Mouse (Mus musculus): ENCODE measurements around the gene Ropn1. TPM values are rescaled to one million over a fixed set of nuclear protein-coding genes. Genes with fewer than 3 reads are reported as not detected.

Gene Ropn1
- polyA plus RNA-seq (2015; fragmentation: Nextera tagmentation; extraction: Ambion mirVana), result not detected in 2 replicates

GRCm38 (mm10) chr16:34649621-34650020, at the start of gene Ropn1:
Gene Ropn1, plus strand, starts transcription at chr16:34649921.
- Histone ChIP-seq H3K9ac (ENCODE audit: low read depth, low read length) (no peak within 1 kb of the TSS), H3K4me1 (replicated peaks; ENCODE audit: insufficient read depth, low read length) (no peaks in the 10 kb centered on the region), H3K27me3 (ENCODE audit: insufficient read depth, low read length) (no peaks in the 10 kb centered on the region), H3K4me2 (ENCODE audit: low read length) (no peak within 1 kb of the TSS), H3K27ac (no peak within 1 kb of the TSS), H3K9me3 (replicated peaks; ENCODE audit: low read length) (no peaks in the 10 kb centered on the region), H3K4me3 (replicated peaks; ENCODE audit: low read depth, low read length) (no peak within 1 kb of the TSS), H3K36me3 (ENCODE audit: insufficient read depth, low read length) (no peaks in the 10 kb centered on the region)
- 68% methylated on average over 7 of the region's 7 CpGs for WGBS
- no peak for TF ChIP-seq CTCF (IDR thresholded peaks at IDR 0.05; ENCODE audit: low read depth)
- no peak for DNase-seq (ENCODE audit: low spot score)
- ATAC-seq (replicated peaks; ENCODE audit: low FRiP score, low read depth), result no peak

- H3K4me2 ChIP-seq (ENCODE audit: low read length), result no peak overlapping the region
- ATAC-seq (replicated peaks; ENCODE audit: low FRiP score, low read depth) (no peak), DNase-seq (ENCODE audit: low spot score) (no peak)
- 43% methylated on average over 4 of the region's 4 CpGs for WGBS
- H3K27me3 ChIP-seq (ENCODE audit: insufficient read depth, low read length), result no peaks in the 10 kb centered on the region
- TF ChIP-seq CTCF (IDR thresholded peaks at IDR 0.05; ENCODE audit: low read depth), result no peak
- no peak overlapping the region for H3K4me3 ChIP-seq (replicated peaks; ENCODE audit: low read depth, low read length)
- no peaks in the 10 kb centered on the region for H3K9me3 ChIP-seq (replicated peaks; ENCODE audit: low read length)
- no peak overlapping the region for H3K27ac ChIP-seq
- H3K4me1 ChIP-seq (replicated peaks; ENCODE audit: insufficient read depth, low read length), result no peaks in the 10 kb centered on the region
- H3K9ac ChIP-seq (ENCODE audit: low read depth, low read length), result no peak overlapping the region
- H3K36me3 ChIP-seq (ENCODE audit: insufficient read depth, low read length), result no peaks in the 10 kb centered on the region
Measured at GRCm38 (mm10) chr16:34601954-34602353, 47.8 kb upstream of the Ropn1 start.

DNA sequence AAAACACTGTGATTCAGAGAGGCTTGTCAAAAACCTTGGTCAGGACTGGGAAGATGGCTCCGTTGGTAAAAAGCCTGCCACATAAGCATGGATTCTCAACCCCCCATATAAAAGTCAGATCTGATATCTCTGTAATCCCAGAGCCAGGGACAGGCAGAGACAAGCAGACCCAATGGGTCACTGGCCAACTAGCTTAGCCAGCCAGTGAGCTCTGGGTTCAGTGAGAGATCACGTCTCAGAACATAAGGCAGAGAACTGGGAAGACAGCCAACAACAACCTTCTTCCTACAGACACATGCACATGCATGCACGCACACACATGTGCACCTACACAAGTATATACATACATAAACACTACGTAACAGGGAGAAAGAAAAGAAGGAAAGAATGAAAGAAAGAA, 46.6 kb upstream of the Ropn1 start:
- DNase-seq (ENCODE audit: low spot score) (peak; percentile 10), ATAC-seq (replicated peaks; ENCODE audit: low FRiP score, low read depth) (no peak)
- Histone ChIP-seq H3K27me3 (ENCODE audit: insufficient read depth, low read length) (no peaks in the 10 kb centered on the region), H3K4me1 (replicated peaks; ENCODE audit: insufficient read depth, low read length) (no peaks in the 10 kb centered on the region), H3K9me3 (replicated peaks; ENCODE audit: low read length) (no peaks in the 10 kb centered on the region), H3K36me3 (ENCODE audit: insufficient read depth, low read length) (no peaks in the 10 kb centered on the region), H3K4me3 (replicated peaks; ENCODE audit: low read depth, low read length) (no peak overlapping the region), H3K4me2 (ENCODE audit: low read length) (no peak overlapping the region), H3K9ac (ENCODE audit: low read depth, low read length) (no peak overlapping the region), H3K27ac (no peak overlapping the region)
- 62% methylated on average over 4 of the region's 4 CpGs for WGBS
- no peak for TF ChIP-seq CTCF (IDR thresholded peaks at IDR 0.05; ENCODE audit: low read depth)

GRCm38 (mm10) chr16:34603854-34604253, 45.9 kb upstream of the Ropn1 start:
- no peak for TF ChIP-seq CTCF (IDR thresholded peaks at IDR 0.05; ENCODE audit: low read depth)
- H3K9me3 ChIP-seq (replicated peaks; ENCODE audit: low read length), result no peaks in the 10 kb centered on the region
- no peaks in the 10 kb centered on the region for H3K36me3 ChIP-seq (ENCODE audit: insufficient read depth, low read length)
- no peak overlapping the region for H3K9ac ChIP-seq (ENCODE audit: low read depth, low read length)
- no peak for ATAC-seq (replicated peaks; ENCODE audit: low FRiP score, low read depth)
- no peaks in the 10 kb centered on the region for H3K27me3 ChIP-seq (ENCODE audit: insufficient read depth, low read length)
- WGBS, result 49% methylated on average over 6 of the region's 6 CpGs
- H3K4me2 ChIP-seq (ENCODE audit: low read length), result no peak overlapping the region
- DNase-seq (ENCODE audit: low spot score), result no peak
- H3K27ac ChIP-seq, result no peak overlapping the region
- H3K4me1 ChIP-seq (replicated peaks; ENCODE audit: insufficient read depth, low read length), result no peaks in the 10 kb centered on the region
- H3K4me3 ChIP-seq (replicated peaks; ENCODE audit: low read depth, low read length), result no peak overlapping the region

DNA sequence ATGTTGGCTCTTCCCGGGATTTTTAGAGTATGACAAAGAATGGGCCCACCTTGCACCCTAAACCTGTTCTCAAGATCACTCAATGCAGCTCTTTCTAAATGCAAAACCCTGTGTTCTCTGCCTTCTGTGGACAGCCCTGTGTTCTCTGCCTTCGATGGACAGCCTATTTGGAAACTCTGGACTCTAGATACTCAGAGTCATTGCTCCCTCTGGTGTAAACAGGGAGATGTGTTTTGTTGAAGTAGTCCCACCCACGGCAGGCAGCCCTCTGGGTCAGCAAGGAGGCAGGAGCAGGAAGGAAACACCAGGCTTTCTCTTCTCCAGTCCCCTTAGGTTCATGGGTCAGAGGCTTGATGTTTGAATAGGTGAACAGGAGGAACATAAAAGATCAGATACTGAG, 44.0 kb upstream of the Ropn1 start:
- no peaks in the 10 kb centered on the region for H3K27me3 ChIP-seq (ENCODE audit: insufficient read depth, low read length)
- no peaks in the 10 kb centered on the region for H3K9me3 ChIP-seq (replicated peaks; ENCODE audit: low read length)
- ATAC-seq (replicated peaks; ENCODE audit: low FRiP score, low read depth) (0 out of 2 replicates have a peak, but pooled peaks have one; percentile 57), DNase-seq (ENCODE audit: low spot score) (peak; percentile 93)
- H3K4me1 ChIP-seq (replicated peaks; ENCODE audit: insufficient read depth, low read length), result no peaks in the 10 kb centered on the region
- H3K4me2 ChIP-seq (ENCODE audit: low read length), result no peak overlapping the region
- peak; percentile 86 for TF ChIP-seq CTCF (IDR thresholded peaks at IDR 0.05; ENCODE audit: low read depth)
- H3K36me3 ChIP-seq (ENCODE audit: insufficient read depth, low read length), result no peaks in the 10 kb centered on the region
- H3K9ac ChIP-seq (ENCODE audit: low read depth, low read length), result no peak overlapping the region
- 16% methylated on average over 3 of the region's 3 CpGs for WGBS
- no peak overlapping the region for H3K27ac ChIP-seq
- no peak overlapping the region for H3K4me3 ChIP-seq (replicated peaks; ENCODE audit: low read depth, low read length)

GRCm38 (mm10) chr16:34610137-34610536, 39.6 kb upstream of the Ropn1 start:
- Histone ChIP-seq H3K27ac (no peak overlapping the region), H3K4me2 (ENCODE audit: low read length) (no peak overlapping the region), H3K9ac (ENCODE audit: low read depth, low read length) (no peak overlapping the region), H3K27me3 (ENCODE audit: insufficient read depth, low read length) (no peaks in the 10 kb centered on the region), H3K9me3 (replicated peaks; ENCODE audit: low read length) (no peaks in the 10 kb centered on the region), H3K4me1 (replicated peaks; ENCODE audit: insufficient read depth, low read length) (no peaks in the 10 kb centered on the region), H3K4me3 (replicated peaks; ENCODE audit: low read depth, low read length) (no peak overlapping the region), H3K36me3 (ENCODE audit: insufficient read depth, low read length) (no peaks in the 10 kb centered on the region)
- 65% methylated on average over 1 of the region's 1 CpGs for WGBS
- DNase-seq (ENCODE audit: low spot score), result no peak
- TF ChIP-seq CTCF (IDR thresholded peaks at IDR 0.05; ENCODE audit: low read depth), result no peak
- no peak for ATAC-seq (replicated peaks; ENCODE audit: low FRiP score, low read depth)

DNA sequence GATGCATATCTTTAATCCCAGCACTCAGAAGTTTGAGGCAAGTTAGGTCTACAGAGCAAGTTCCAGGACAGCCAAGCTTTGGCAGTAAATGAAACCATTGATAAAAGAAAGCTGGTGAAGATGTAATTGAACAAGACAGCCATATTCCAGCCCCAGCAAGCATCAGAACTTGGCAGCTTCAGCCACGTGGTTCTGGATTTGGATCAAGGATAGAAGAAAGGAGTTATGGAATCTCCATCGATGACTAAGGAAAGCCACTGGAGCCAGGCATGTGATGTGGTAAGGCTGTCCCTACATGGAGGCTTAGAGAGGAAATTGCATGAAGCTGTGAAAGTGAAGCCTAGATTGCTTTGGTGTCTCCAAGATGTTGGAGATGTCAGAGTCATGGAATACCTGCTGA, 35.7 kb upstream of the Ropn1 start:
- no peak overlapping the region for H3K4me2 ChIP-seq (ENCODE audit: low read length)
- no peak for ATAC-seq (replicated peaks; ENCODE audit: low FRiP score, low read depth)
- no peak overlapping the region for H3K4me3 ChIP-seq (replicated peaks; ENCODE audit: low read depth, low read length)
- no peaks in the 10 kb centered on the region for H3K9me3 ChIP-seq (replicated peaks; ENCODE audit: low read length)
- H3K36me3 ChIP-seq (ENCODE audit: insufficient read depth, low read length), result no peaks in the 10 kb centered on the region
- WGBS, result 77% methylated on average over 2 of the region's 2 CpGs
- H3K27me3 ChIP-seq (ENCODE audit: insufficient read depth, low read length), result no peaks in the 10 kb centered on the region
- H3K9ac ChIP-seq (ENCODE audit: low read depth, low read length), result no peak overlapping the region
- no peak for DNase-seq (ENCODE audit: low spot score)
- no peaks in the 10 kb centered on the region for H3K4me1 ChIP-seq (replicated peaks; ENCODE audit: insufficient read depth, low read length)
- TF ChIP-seq CTCF (IDR thresholded peaks at IDR 0.05; ENCODE audit: low read depth), result no peak
- no peak overlapping the region for H3K27ac ChIP-seq
